19 mouse cellular contexts compared by ENCODE assay signal in genomic region chr19:22695423-22695822, GRCm38 (mm10).
A peak's percentile ranks its signal among the peaks of the same experiment; 100 is the strongest.
DNase-seq lines count a peak whose midpoint lies in the region; ATAC-seq lines count a peak whose summit lies in the region.
"Had no signal": no experiment of that assay in that cellular context is flagged by ENCODE, and none has a peak within 500 bp of the region (broad histone marks: within the 10 kb centered on the region; RNA-seq: fewer than 3 reads in every experiment).

No protein-coding gene starts in this region.

- DNase-seq in embryonic facial prominence, embryonic 14.5 days (ENCODE audit: low spot score) = peak; percentile 63
- DNase-seq in embryonic facial prominence, embryonic 10.5 days (ENCODE audit: low spot score) = no peak
- DNase-seq in left cerebral cortex, adult 18-20 months (ENCODE audit: low spot score in 2 of 2) = peak; percentile 25 to 34
- DNase-seq in left cerebral cortex, postnatal 10 days (ENCODE audit: extremely low spot score in 1 of 2, low spot score in 2 of 2) = no peak
- peak; percentile 28 to 32 for DNase-seq in right cerebral cortex, adult 2 months (ENCODE audit: low spot score in 2 of 2)
- no peak for DNase-seq in right cerebral cortex, postnatal 14 days
- peak; percentile 10 to 39 for DNase-seq in right cerebral cortex, postnatal 36 days (ENCODE audit: low spot score in 2 of 2)
- DNase-seq: adrenal gland, postnatal 10 days; B cell, adult 2 months; cerebellum, adult 18-20 months; cerebellum, adult 9-11 months; gastrocnemius, postnatal 25 days had no signal

- H3K27me3 ChIP-seq in embryonic facial prominence, embryonic 14.5 days (replicated peaks; ENCODE audit: control insufficient read depth, insufficient read depth, low read length) = no peaks in the 10 kb centered on the region
- no peaks in the 10 kb centered on the region for H3K27me3 ChIP-seq in embryonic facial prominence, embryonic 10.5 days (replicated peaks; ENCODE audit: low read depth, poor library complexity, severe bottlenecking)
- H3K27me3 ChIP-seq: hindbrain, embryonic 15.5 days had no signal

- WGBS in embryonic facial prominence, embryonic 14.5 days = 22% methylated on average over 2 of the region's 2 CpGs
- WGBS in embryonic facial prominence, embryonic 10.5 days = 34% methylated on average over 2 of the region's 2 CpGs

- H3K9me3 ChIP-seq in embryonic facial prominence, embryonic 14.5 days (ENCODE audit: control insufficient read depth, low read length) = no peaks in the 10 kb centered on the region
- H3K9me3 ChIP-seq in embryonic facial prominence, embryonic 10.5 days = no peaks in the 10 kb centered on the region
- H3K9me3 ChIP-seq: forebrain, embryonic 15.5 days; G1E; heart, embryonic 12.5 days; hindbrain, embryonic 10.5 days; hindbrain, embryonic 15.5 days had no signal

- H3K36me3 ChIP-seq in embryonic facial prominence, embryonic 14.5 days (ENCODE audit: control insufficient read depth, insufficient read depth, low read length) = no peaks in the 10 kb centered on the region
- H3K36me3 ChIP-seq in embryonic facial prominence, embryonic 10.5 days (replicated peaks) = no peaks in the 10 kb centered on the region
- H3K36me3 ChIP-seq: forebrain, embryonic 15.5 days; G1E; heart, embryonic 12.5 days; hindbrain, embryonic 10.5 days; hindbrain, embryonic 15.5 days had no signal

- peaks cover 5% of the 10 kb centered on the region; the same call in 1 of the 2 replicates for H3K4me1 ChIP-seq in embryonic facial prominence, embryonic 14.5 days (ENCODE audit: control insufficient read depth, insufficient read depth, low read length)
- peaks cover 10% of the 10 kb centered on the region; the same call in 1 of the 2 replicates for H3K4me1 ChIP-seq in embryonic facial prominence, embryonic 10.5 days
- H3K4me1 ChIP-seq: forebrain, embryonic 15.5 days; heart, embryonic 12.5 days; hindbrain, embryonic 15.5 days had no signal

- no peak overlapping the region for H3K4me2 ChIP-seq in embryonic facial prominence, embryonic 14.5 days (ENCODE audit: low read depth, low read length)
- H3K4me2 ChIP-seq: forebrain, embryonic 15.5 days; heart, embryonic 12.5 days; hindbrain, embryonic 15.5 days had no signal

- H3K27ac ChIP-seq in embryonic facial prominence, embryonic 14.5 days (replicated peaks; ENCODE audit: low read depth, low read length) = no peak overlapping the region
- H3K27ac ChIP-seq in embryonic facial prominence, embryonic 10.5 days (replicated peaks) = no peak overlapping the region
- H3K27ac ChIP-seq: forebrain, embryonic 15.5 days; hindbrain, embryonic 15.5 days had no signal

- H3K9ac ChIP-seq in embryonic facial prominence, embryonic 14.5 days (ENCODE audit: low read depth, low read length) = no peak overlapping the region
- H3K9ac ChIP-seq: forebrain, embryonic 15.5 days; heart, embryonic 12.5 days; hindbrain, embryonic 15.5 days had no signal

- ATAC-seq in embryonic facial prominence, embryonic 14.5 days (ENCODE audit: low read depth) = no peak
- ATAC-seq in cerebellum, adult (ENCODE audit: insufficient number of reproducible peaks, low FRiP score, low TSS enrichment) = no peak
- ATAC-seq: CD4-positive, CD25-positive, alpha-beta regulatory T cell, adult 4 months; forebrain, embryonic 15.5 days had no signal

- intact Hi-C loops in left cerebral cortex, postnatal 10 days (cut with DNase I) = no loop called here

- H3K4me3 ChIP-seq in embryonic facial prominence, embryonic 14.5 days (ENCODE audit: low read depth, low read length) = no peak overlapping the region
- no peak overlapping the region for H3K4me3 ChIP-seq in embryonic facial prominence, embryonic 10.5 days
- H3K4me3 ChIP-seq: forebrain, embryonic 15.5 days; heart, embryonic 12.5 days; hindbrain, embryonic 10.5 days; hindbrain, embryonic 15.5 days had no signal

Comparison
In these comparisons a context has a peak if more than half of its experiments do, and no peak if none do; other contexts are left out.
1. DNase-seq: peak in embryonic facial prominence, embryonic 14.5 days (single experiment), left cerebral cortex, adult 18-20 months (2 of 2), right cerebral cortex, adult 2 months (2 of 2) and right cerebral cortex, postnatal 36 days (2 of 2); none in embryonic facial prominence, embryonic 10.5 days (single experiment), left cerebral cortex, postnatal 10 days (0 of 2) and right cerebral cortex, postnatal 14 days (single experiment).